8 mouse cellular contexts compared by ENCODE assay signal in genomic region chr1:52816910-52817812, GRCm38 (mm10). TPM values are rescaled to one million over a fixed set of nuclear protein-coding genes. Genes with fewer than 3 reads are reported as not detected.
DNase-seq lines count a peak whose midpoint lies in the region; ATAC-seq lines count a peak whose summit lies in the region.

Gene Inpp1, minus strand, starts transcription at chr1:52817688.

- peak within 1 kb of the TSS; percentile 94 for H3K9ac ChIP-seq in hindbrain, embryonic 13.5 days

- H3K27ac ChIP-seq in hindbrain, embryonic 13.5 days = peak within 1 kb of the TSS; percentile 90

- DNase-seq in T-cell, adult 2 months (ENCODE audit: low spot score) = peak; percentile 75
- peak; percentile 91 to 93 for DNase-seq in cerebellum, postnatal 25 days
- peak; percentile 45 to 56 for DNase-seq in frontal cortex, postnatal 25 days (ENCODE audit: low spot score in 2 of 2)
- DNase-seq in left cerebral cortex, adult 18-20 months (ENCODE audit: low spot score in 2 of 2) = peak; percentile 61 to 65
- DNase-seq in lung, postnatal 4 days = peak; percentile 86 to 90
- DNase-seq in retina, postnatal 1 day = peak; percentile 88
- peak; percentile 79 for DNase-seq in thymus, postnatal 4 days

- H3K4me1 ChIP-seq in hindbrain, embryonic 13.5 days (replicated peaks) = peaks cover 26% of the 10 kb centered on the region

- peak within 1 kb of the TSS; percentile 76 for H3K4me2 ChIP-seq in hindbrain, embryonic 13.5 days

- no peaks in the 10 kb centered on the region for H3K9me3 ChIP-seq in hindbrain, embryonic 13.5 days

- ATAC-seq in hindbrain, embryonic 13.5 days (ENCODE audit: low FRiP score) = peak; percentile 90

- H3K4me3 ChIP-seq in hindbrain, embryonic 13.5 days = peak within 1 kb of the TSS; percentile 73

- no peaks in the 10 kb centered on the region for H3K27me3 ChIP-seq in hindbrain, embryonic 13.5 days

- H3K36me3 ChIP-seq in hindbrain, embryonic 13.5 days = no peaks in the 10 kb centered on the region

- under 1% methylated on average over 59 of the region's 59 CpGs for WGBS in hindbrain, embryonic 13.5 days

RNA-seq across cellular contexts. Expression of gene Inpp1, which starts in this region (rescaled TPM):
- 23.9 and 30.7 TPM in 2 replicates for polyA plus RNA-seq in hindbrain, embryonic 13.5 days (2015; fragmentation: Nextera tagmentation; extraction: Ambion mirVana)
- total RNA-seq in left cerebral cortex, adult 18-20 months (2021) = 10 to 100 TPM; 38.1 to 43.3 TPM

Comparison
In these comparisons a context has a peak if more than half of its experiments do, and no peak if none do; other contexts are left out.
1. Peak in every context shown above with its lines: DNase-seq, ATAC-seq, H3K4me3 ChIP-seq and H3K27ac ChIP-seq.